Mouse (Mus musculus) cerebellum, adult 2 months (tissue): ENCODE data around the gene Odf4. TPM values are rescaled to one million over a fixed set of nuclear protein-coding genes. Genes with fewer than 3 reads are reported as not detected.
A peak's percentile ranks its signal among the peaks of the same experiment; 100 is the strongest.
"Not testable (repeated sequence)": the region's sequence is repeated elsewhere in the genome, so short reads cannot be mapped to it uniquely, and the experiment has no call there.

Source experiments
- DNase-seq, 2 experiments: peaks; one replicate each; pipeline ENCODE4 v3.0.0; 2021
- H3K27ac ChIP-seq: fragments of 200-500 bp; 2 replicates; pipeline ENCODE4 v1.5.1; 2012; ENCODE audit warnings: low read length, control low read depth, inconsistent platforms; ENCODE audit not compliant: insufficient read depth
- H3K27me3 ChIP-seq: fragments of 200-500 bp; 2 replicates; pipeline ENCODE4 v1.6.1; 2012; ENCODE audit warnings: inconsistent platforms, mild to moderate bottlenecking, low read length, moderate library complexity; ENCODE audit not compliant: control insufficient read depth, insufficient read depth
- H3K4me1 ChIP-seq: fragments of 200-500 bp; 2 replicates; pipeline ENCODE4 v1.6.1; 2011; ENCODE audit warnings: low read length; ENCODE audit not compliant: control insufficient read depth, insufficient read depth
- H3K4me3 ChIP-seq: fragments of 200-500 bp; replicated peaks from 2 replicates; pipeline ENCODE3; 2011; ENCODE audit warnings: mild to moderate bottlenecking, low read depth, low read length, control low read depth; ENCODE audit not compliant: insufficient read depth
- CTCF ChIP-seq: fragments of 200-500 bp; IDR thresholded peaks from 2 replicates; pipeline ENCODE4 v1.5.1; 2011; ENCODE audit warnings: low read depth, mild to moderate bottlenecking, control low read depth, low read length, moderate library complexity, borderline replicate concordance; ENCODE audit not compliant: insufficient read depth
- POLR2A ChIP-seq: fragments of 200-500 bp; IDR thresholded peaks from 2 replicates; pipeline ENCODE4 v1.6.1; 2011; ENCODE audit warnings: low read length, control low read depth, borderline replicate concordance; ENCODE audit not compliant: insufficient read depth
- WGBS: fragments of 180-500 bp; shearing (Covaris S2); methylation state at CpG from one replicate; pipeline ENCODE4 v1.1.7; 2018; 5-methylcytosine and 5-hydroxymethylcytosine counted together
- polyA plus RNA-seq: library from polyadenylated mRNA; depleted of rRNA; stranded (reverse); fragments of >200 nt; gene quantifications from 2 replicates; pipeline ENCODE4 v1.2.3, GENCODE M21; 2012

The Odf4 gene
- polyA plus RNA-seq, 1 experiment = 1.0 TPM

GRCm38 (mm10) chr11:68942731-68943130 is 15.8 kb upstream of the Odf4 start:
- TF ChIP-seq CTCF = no peak
- TF ChIP-seq POLR2A = no peak
- no peaks in the 10 kb centered on the region for H3K27me3 ChIP-seq
- no peaks in the 10 kb centered on the region for H3K4me1 ChIP-seq
- WGBS = 91% methylated on average over 8 of the region's 8 CpGs
- H3K27ac ChIP-seq = no peak overlapping the region
- DNase-seq = no peak
- H3K4me3 ChIP-seq = no peak overlapping the region

- no peaks in the 10 kb centered on the region for H3K27me3 ChIP-seq
- WGBS = 20% methylated on average over 4 of the region's 4 CpGs
- TF ChIP-seq CTCF = no peak
- TF ChIP-seq POLR2A = no peak
- no peaks in the 10 kb centered on the region for H3K4me1 ChIP-seq
- H3K4me3 ChIP-seq = peak overlapping the region; percentile 63
- peak in 1 of 2 experiments; percentile 15 for DNase-seq
- H3K27ac ChIP-seq = no peak overlapping the region
Measured at GRCm38 (mm10) chr11:68940516-68940915, 13.6 kb upstream of the Odf4 start.

- WGBS = under 1% methylated on average over 16 of the region's 16 CpGs
- Histone ChIP-seq H3K4me3 (peak overlapping the region; percentile 63), H3K4me1 (no peaks in the 10 kb centered on the region), H3K27ac (peak overlapping the region; percentile 83), H3K27me3 (no peaks in the 10 kb centered on the region)
- DNase-seq = peak; percentile 87 to 95
- TF ChIP-seq CTCF (no peak), POLR2A (peak; percentile 93; the same call in 1 of the 2 replicates)
Measured at GRCm38 (mm10) chr11:68939451-68940304, 12.8 kb upstream of the Odf4 start.

GRCm38 (mm10) chr11:68936951-68937350 is 10.1 kb upstream of the Odf4 start:
- not testable (repeated sequence) for H3K4me1 ChIP-seq, DNase-seq, H3K27me3 ChIP-seq, H3K4me3 ChIP-seq, H3K27ac ChIP-seq
- WGBS = 87% methylated on average over 4 of the region's 4 CpGs

GRCm38 (mm10) chr11:68933885-68934507 is 7.1 kb upstream of the Odf4 start:
- Histone ChIP-seq H3K4me1 (no peaks in the 10 kb centered on the region), H3K27me3 (no peaks in the 10 kb centered on the region), H3K4me3 (no peak overlapping the region), H3K27ac (no peak overlapping the region)
- DNase-seq = no peak
- TF ChIP-seq POLR2A (no peak), CTCF (no peak)
- WGBS = 48% methylated on average over 5 of the region's 5 CpGs

- DNase-seq = no peak
- no peak for TF ChIP-seq CTCF
- TF ChIP-seq POLR2A = no peak
- WGBS = 88% methylated on average over 6 of the region's 6 CpGs
- Histone ChIP-seq H3K27ac (no peak overlapping the region), H3K4me3 (no peak overlapping the region), H3K4me1 (no peaks in the 10 kb centered on the region), H3K27me3 (no peaks in the 10 kb centered on the region)
Measured at GRCm38 (mm10) chr11:68929947-68930346, 3.1 kb upstream of the Odf4 start.

GRCm38 (mm10) chr11:68924749-68925148 is 2.1 kb downstream of the Odf4 start:
- DNase-seq = no peak
- Histone ChIP-seq H3K27ac (no peak overlapping the region), H3K4me1 (no peaks in the 10 kb centered on the region), H3K27me3 (no peaks in the 10 kb centered on the region), H3K4me3 (no peak overlapping the region)
- WGBS = 86% methylated on average over 2 of the region's 2 CpGs
- TF ChIP-seq POLR2A = no peak
- no peak for TF ChIP-seq CTCF

GRCm38 (mm10) chr11:68923191-68923590 is 3.7 kb downstream of the Odf4 start:
- WGBS = 82% methylated on average over 3 of the region's 3 CpGs
- no peaks in the 10 kb centered on the region for H3K4me1 ChIP-seq
- DNase-seq = no peak
- no peak overlapping the region for H3K27ac ChIP-seq
- TF ChIP-seq POLR2A (no peak), CTCF (no peak)
- H3K4me3 ChIP-seq = no peak overlapping the region
- H3K27me3 ChIP-seq = no peaks in the 10 kb centered on the region
